In the genomic region with DNA sequence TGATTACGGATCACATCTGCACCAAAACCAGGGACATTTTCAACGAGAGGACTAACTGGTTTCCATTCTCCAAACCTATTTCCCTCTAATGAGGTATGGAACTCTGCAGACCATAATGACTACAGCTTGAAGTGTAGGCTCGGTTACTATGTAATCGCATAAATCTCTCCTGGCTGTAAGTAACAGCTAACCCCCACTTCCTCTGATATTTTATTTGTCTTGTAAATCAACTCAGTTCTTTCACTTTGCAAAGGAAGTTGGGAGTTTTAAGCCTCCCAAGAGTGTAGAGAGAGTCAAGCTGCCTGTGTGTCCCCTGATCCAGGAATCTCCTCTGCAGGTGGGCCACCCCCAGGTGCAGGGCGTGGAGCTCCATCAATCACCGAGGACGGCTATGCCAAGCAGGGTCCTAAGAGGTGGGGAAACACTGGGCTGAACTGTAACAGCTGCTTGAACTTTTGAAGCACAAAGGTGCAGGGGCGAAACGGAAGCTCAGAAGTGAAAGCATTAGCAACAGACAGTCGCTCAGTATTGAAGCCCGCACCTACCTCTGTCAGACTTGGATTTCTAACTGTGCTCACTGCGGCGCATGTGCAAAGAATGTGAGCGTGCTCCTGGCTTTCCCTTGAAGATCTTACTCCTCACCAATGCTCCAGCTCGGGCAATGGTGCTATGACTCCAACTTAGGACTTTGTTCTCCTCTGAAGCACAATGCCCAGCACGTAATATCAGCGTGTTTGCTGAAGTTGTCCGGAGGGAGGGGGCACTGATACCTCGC, we compare ENCODE assay signal across 9 mouse cellular contexts.
A peak's percentile ranks its signal among the peaks of the same experiment; 100 is the strongest.
DNase-seq lines count a peak whose midpoint lies in the region; ATAC-seq and TF ChIP-seq lines count a peak whose summit lies in the region.
"Had no signal": no experiment of that assay in that cellular context is flagged by ENCODE, and none has a peak within 500 bp of the region (broad histone marks: within the 10 kb centered on the region; RNA-seq: fewer than 3 reads in every experiment).

No protein-coding gene starts in this region.

- H3K27ac ChIP-seq in forebrain, embryonic 12.5 days = no peak overlapping the region
- H3K27ac ChIP-seq in forebrain, embryonic 10.5 days = no peak overlapping the region
- no peak overlapping the region for H3K27ac ChIP-seq in ES-E14 (ENCODE audit: insufficient read depth, low read depth, low read length, poor library complexity, severe bottlenecking)
- no peak overlapping the region for H3K27ac ChIP-seq in heart, postnatal 0 days (ENCODE audit: low read depth)
- no peak overlapping the region for H3K27ac ChIP-seq in midbrain, postnatal 0 days (ENCODE audit: low read depth, low read length)
- H3K27ac ChIP-seq: macrophage had no signal

- no peak overlapping the region for H3K9ac ChIP-seq in forebrain, embryonic 12.5 days
- H3K9ac ChIP-seq in ES-E14 (ENCODE audit: insufficient read depth, low read depth, low read length, poor library complexity, severe bottlenecking) = no peak overlapping the region
- H3K9ac ChIP-seq in heart, postnatal 0 days (replicated peaks; ENCODE audit: low read depth, low read length) = no peak overlapping the region; the same call in 1 of the 2 replicates
- no peak overlapping the region for H3K9ac ChIP-seq in midbrain, postnatal 0 days (replicated peaks; ENCODE audit: low read length, poor library complexity, severe bottlenecking)

- H3K27me3 ChIP-seq in forebrain, embryonic 12.5 days = no peaks in the 10 kb centered on the region
- peaks cover 8% of the 10 kb centered on the region; the same call in 1 of the 2 replicates for H3K27me3 ChIP-seq in forebrain, embryonic 10.5 days (ENCODE audit: poor library complexity, severe bottlenecking)
- no peaks in the 10 kb centered on the region for H3K27me3 ChIP-seq in heart, postnatal 0 days (ENCODE audit: control insufficient read depth, insufficient read depth, low read length)
- no peaks in the 10 kb centered on the region for H3K27me3 ChIP-seq in midbrain, postnatal 0 days (ENCODE audit: insufficient read depth, low read length)

- H3K36me3 ChIP-seq in forebrain, embryonic 12.5 days (replicated peaks) = no peaks in the 10 kb centered on the region
- H3K36me3 ChIP-seq in forebrain, embryonic 10.5 days (replicated peaks) = no peaks in the 10 kb centered on the region
- H3K36me3 ChIP-seq in ES-E14 (ENCODE audit: control insufficient read depth, insufficient read depth, low read length, poor library complexity, severe bottlenecking) = no peaks in the 10 kb centered on the region
- no peaks in the 10 kb centered on the region for H3K36me3 ChIP-seq in heart, postnatal 0 days (replicated peaks; ENCODE audit: control insufficient read depth, insufficient read depth, low read length)
- no peaks in the 10 kb centered on the region for H3K36me3 ChIP-seq in midbrain, postnatal 0 days (ENCODE audit: insufficient read depth, low read length)

- no peak overlapping the region for H3K4me3 ChIP-seq in forebrain, embryonic 12.5 days (replicated peaks)
- H3K4me3 ChIP-seq in forebrain, embryonic 10.5 days = no peak overlapping the region
- H3K4me3 ChIP-seq in ES-E14 (ENCODE audit: insufficient read depth in 1 of 2, low read depth in 1 of 2, low read length in 2 of 2, poor library complexity in 1 of 2, severe bottlenecking in 1 of 2) = no peak overlapping the region
- H3K4me3 ChIP-seq in heart, postnatal 0 days (ENCODE audit: low read depth, low read length) = peak overlapping the region; percentile 35
- H3K4me3 ChIP-seq in midbrain, postnatal 0 days (ENCODE audit: low read depth, low read length) = peak overlapping the region; percentile 2; the same call in 1 of the 2 replicates

- peaks cover 10% of the 10 kb centered on the region for H3K4me1 ChIP-seq in forebrain, embryonic 12.5 days
- peaks cover 33% of the 10 kb centered on the region for H3K4me1 ChIP-seq in forebrain, embryonic 10.5 days
- peaks cover 5 to 11% of the 10 kb centered on the region in 2 experiments; a peak in 2 of 4 replicates for H3K4me1 ChIP-seq in ES-E14 (ENCODE audit: control insufficient read depth in 2 of 2, insufficient read depth in 2 of 2, low read length in 2 of 2, poor library complexity in 1 of 2)
- H3K4me1 ChIP-seq in heart, postnatal 0 days (ENCODE audit: control insufficient read depth, insufficient read depth) = peaks cover 7% of the 10 kb centered on the region; the same call in 1 of the 2 replicates
- no peaks in the 10 kb centered on the region for H3K4me1 ChIP-seq in midbrain, postnatal 0 days (ENCODE audit: insufficient read depth, low read length)

- in situ Hi-C loops in ES-E14 (cut with MboI; ENCODE audit: low sequenced_read_pairs in 2 of 2, unreplicated experiment in 2 of 2) = no loop called here

- no peaks in the 10 kb centered on the region for H3K9me3 ChIP-seq in forebrain, embryonic 12.5 days
- H3K9me3 ChIP-seq in forebrain, embryonic 10.5 days = no peaks in the 10 kb centered on the region
- H3K9me3 ChIP-seq in ES-E14 (ENCODE audit: control insufficient read depth, insufficient read depth, low read depth, low read length) = no peaks in the 10 kb centered on the region
- H3K9me3 ChIP-seq in heart, postnatal 0 days (replicated peaks; ENCODE audit: control insufficient read depth, low read length) = no peaks in the 10 kb centered on the region
- no peaks in the 10 kb centered on the region for H3K9me3 ChIP-seq in midbrain, postnatal 0 days (ENCODE audit: low read length)

- 62% methylated on average over 19 of the region's 19 CpGs for WGBS in forebrain, embryonic 12.5 days
- WGBS in forebrain, embryonic 10.5 days = 63% methylated on average over 19 of the region's 19 CpGs
- 44% methylated on average over 19 of the region's 19 CpGs for WGBS in heart, postnatal 0 days
- WGBS in midbrain, postnatal 0 days = 52% methylated on average over 19 of the region's 19 CpGs

- no peak for TF ChIP-seq CTCF in heart, postnatal 0 days (IDR thresholded peaks at IDR 0.05; ENCODE audit: low read depth)
- TF ChIP-seq CTCF in midbrain, postnatal 0 days (IDR thresholded peaks at IDR 0.05) = no peak

- no peak for TF ChIP-seq EP300 in heart, postnatal 0 days (IDR thresholded peaks at IDR 0.05; ENCODE audit: low read depth)

- ATAC-seq in forebrain, embryonic 12.5 days (ENCODE audit: low FRiP score) = peak; percentile 21; the same call in 1 of the 2 replicates
- ATAC-seq in heart, postnatal 0 days (ENCODE audit: insufficient read depth, low read depth) = no peak
- ATAC-seq in midbrain, postnatal 0 days (ENCODE audit: low FRiP score) = peak; percentile 39; the same call in 1 of the 2 replicates

- peak overlapping the region; percentile 21 for H3K4me2 ChIP-seq in forebrain, embryonic 12.5 days
- H3K4me2 ChIP-seq in heart, postnatal 0 days (ENCODE audit: low read depth, low read length) = peak overlapping the region; percentile 48
- peak overlapping the region; percentile 43 for H3K4me2 ChIP-seq in midbrain, postnatal 0 days (ENCODE audit: low read depth, low read length, poor library complexity, severe bottlenecking)

- no peak for DNase-seq in forebrain, embryonic 10.5 days (ENCODE audit: extremely low spot score, low spot score)
- DNase-seq in ES-E14 (ENCODE audit: low read depth, low spot score) = peak; percentile 21
- DNase-seq in heart, postnatal 0 days (ENCODE audit: low spot score) = no peak
- DNase-seq in kidney, postnatal 4 days = peak; percentile 60 to 71
- DNase-seq in midbrain, postnatal 0 days (ENCODE audit: low spot score) = no peak
- no peak for DNase-seq in cerebellum, adult 18-20 months
- no peak for DNase-seq in cerebellum, postnatal 25 days

TF ChIP-seq in ES-E14, 5 proteins besides CTCF, POLR2A, EP300 and RAD21:
- TF ChIP-seq CHD2 (IDR thresholded peaks at IDR 0.05; ENCODE audit: low read depth, low read length) (no peak), ZC3H11A (IDR thresholded peaks at IDR 0.05; ENCODE audit: borderline replicate concordance, low read depth, low read length) (no peak), MAFK (IDR thresholded peaks at IDR 0.05; ENCODE audit: insufficient read depth, low read depth, low read length) (no peak), HCFC1 (IDR thresholded peaks at IDR 0.05; ENCODE audit: borderline replicate concordance, insufficient read depth, low read length) (no peak), ZNF384 (IDR thresholded peaks at IDR 0.05; ENCODE audit: low read depth, low read length) (no peak)

Comparison
In these comparisons a context has a peak if more than half of its experiments do, and no peak if none do; other contexts are left out.
1. H3K4me3 ChIP-seq: peak in heart, postnatal 0 days (single experiment) and midbrain, postnatal 0 days (single experiment); none in forebrain, embryonic 12.5 days (single experiment), forebrain, embryonic 10.5 days (single experiment) and ES-E14 (0 of 2).
2. DNase-seq: peak in ES-E14 (single experiment) and kidney, postnatal 4 days (2 of 2); none in forebrain, embryonic 10.5 days (single experiment), heart, postnatal 0 days (single experiment), midbrain, postnatal 0 days (single experiment), cerebellum, adult 18-20 months (0 of 2) and cerebellum, postnatal 25 days (0 of 2).
3. Peak in every context shown above with its lines, with median percentiles within 50 percentile points of each other: H3K4me2 ChIP-seq.